Mouse (Mus musculus) kidney, embryonic 14.5 days (tissue): ENCODE measurements around the gene Raf1. TPM values are rescaled to one million over a fixed set of nuclear protein-coding genes. Genes with fewer than 3 reads are reported as not detected.

Source experiments
- ATAC-seq: fragments of 200-750 bp; cut with Nextera tagmentation; 2 replicates; pipeline ENCODE4 v1.8.0; 2017; ENCODE audit warnings: moderate number of reproducible peaks, mild to moderate bottlenecking, moderate TSS enrichment, moderate library complexity; ENCODE audit not compliant: low FRiP score, low TSS enrichment
- H3K27ac ChIP-seq: fragments of 300-500 bp; sonication (generic); 2 replicates; pipeline ENCODE4 v1.5.1; 2014; ENCODE audit warnings: low read depth, mild to moderate bottlenecking, low read length, moderate library complexity, mixed read lengths
- H3K27me3 ChIP-seq: fragments of 300-500 bp; sonication (generic); 2 replicates; pipeline ENCODE4 v1.6.1; 2014; ENCODE audit warnings: mild to moderate bottlenecking, low read length; ENCODE audit not compliant: control insufficient read depth, insufficient read depth
- H3K36me3 ChIP-seq: fragments of 300-500 bp; sonication (generic); 2 replicates; pipeline ENCODE4 v1.6.1; 2014; ENCODE audit warnings: low read length, mixed read lengths; ENCODE audit not compliant: control insufficient read depth, insufficient read depth
- H3K4me1 ChIP-seq: fragments of 300-500 bp; sonication (generic); 2 replicates; pipeline ENCODE4 v1.6.1; 2014; ENCODE audit warnings: low read length, mixed read lengths; ENCODE audit not compliant: control insufficient read depth, insufficient read depth
- H3K4me2 ChIP-seq: fragments of 300-500 bp; sonication (generic); replicated peaks from 2 replicates; pipeline ENCODE4 v1.6.1; 2014; ENCODE audit warnings: low read depth, mild to moderate bottlenecking, low read length
- H3K4me3 ChIP-seq: fragments of 300-500 bp; sonication (generic); 2 replicates; pipeline ENCODE4 v1.5.1; 2014; ENCODE audit warnings: mild to moderate bottlenecking, low read length
- H3K9ac ChIP-seq: fragments of 300-500 bp; sonication (generic); 2 replicates; pipeline ENCODE4 v1.6.1; 2014; ENCODE audit warnings: low read depth, mild to moderate bottlenecking, low read length, moderate library complexity
- H3K9me3 ChIP-seq: fragments of 300-500 bp; sonication (generic); 2 replicates; pipeline ENCODE4 v1.6.1; 2016; ENCODE audit warnings: low read length; ENCODE audit not compliant: control insufficient read depth
- WGBS: fragments of 180-500 bp; shearing (Covaris S2); extraction: QIAGEN DNeasy Blood & Tissue Kit; methylation state at CpG from one replicate; pipeline ENCODE4 v1.1.7; 2014; 5-methylcytosine and 5-hydroxymethylcytosine counted together
- polyA plus RNA-seq: library from polyadenylated mRNA; unstranded; fragments of >200 nt; fragmentation: Nextera tagmentation; extraction: Ambion mirVana; gene quantifications from 2 replicates; pipeline ENCODE4 v1.2.1, GENCODE M21; 2014

Gene Raf1
- 85.9 and 125 TPM in 2 replicates for polyA plus RNA-seq

- H3K9me3 ChIP-seq = no peaks in the 10 kb centered on the region
- H3K27me3 ChIP-seq = no peaks in the 10 kb centered on the region
- H3K9ac ChIP-seq = peak within 1 kb of the TSS; percentile 99
- H3K36me3 ChIP-seq = no peaks in the 10 kb centered on the region
- peak within 1 kb of the TSS; percentile 87 for H3K4me2 ChIP-seq
- peaks cover 9% of the 10 kb centered on the region for H3K4me1 ChIP-seq
- peak within 1 kb of the TSS; percentile 99 for H3K27ac ChIP-seq
- H3K4me3 ChIP-seq = peak within 1 kb of the TSS; percentile 100
- peak; percentile 98 for ATAC-seq
- under 1% methylated on average over 51 of the region's 51 CpGs for WGBS
Observed at GRCm38 (mm10) chr6:115676452-115677128, at the start of gene Raf1. TSS of gene Raf1 (minus strand) at chr6:115676635.

- H3K9me3 ChIP-seq = peaks cover 1% of the 10 kb centered on the region; the same call in 1 of the 2 replicates
- H3K4me3 ChIP-seq = no peak overlapping the region
- no peak overlapping the region for H3K27ac ChIP-seq
- H3K36me3 ChIP-seq = no peaks in the 10 kb centered on the region
- H3K4me2 ChIP-seq = no peak overlapping the region
- ATAC-seq = no peak
- H3K4me1 ChIP-seq = peaks cover 6% of the 10 kb centered on the region; the same call in 1 of the 2 replicates
- 74% methylated on average over 5 of the region's 5 CpGs for WGBS
- no peak overlapping the region for H3K9ac ChIP-seq
- no peaks in the 10 kb centered on the region for H3K27me3 ChIP-seq
Observed at GRCm38 (mm10) chr6:115722246-115722645, 45.8 kb upstream of the Raf1 start.

- ATAC-seq = peak; percentile 80
- Histone ChIP-seq H3K4me2 (peak overlapping the region; percentile 36), H3K4me3 (peak overlapping the region; percentile 3; the same call in 1 of the 2 replicates), H3K9ac (no peak overlapping the region; the same call in 1 of the 2 replicates), H3K4me1 (peaks cover 11% of the 10 kb centered on the region; the same call in 1 of the 2 replicates), H3K9me3 (no peaks in the 10 kb centered on the region), H3K27ac (peak overlapping the region; percentile 18; the same call in 1 of the 2 replicates), H3K36me3 (no peaks in the 10 kb centered on the region), H3K27me3 (no peaks in the 10 kb centered on the region)
- WGBS = under 1% methylated on average over 15 of the region's 15 CpGs
Observed at GRCm38 (mm10) chr6:115717715-115718558, 41.5 kb upstream of the Raf1 start.

- H3K4me1 ChIP-seq = peaks cover 11% of the 10 kb centered on the region; the same call in 1 of the 2 replicates
- peak overlapping the region; percentile 36; the same call in 1 of the 2 replicates for H3K4me2 ChIP-seq
Observed at GRCm38 (mm10) chr6:115717101-115717652, 40.7 kb upstream of the Raf1 start.

GRCm38 (mm10) chr6:115711261-115711660 lies 34.8 kb upstream of the Raf1 start:
- WGBS = 63% methylated on average over 2 of the region's 3 CpGs
- no peak for ATAC-seq
- no peak overlapping the region for H3K4me3 ChIP-seq
- no peaks in the 10 kb centered on the region for H3K36me3 ChIP-seq
- no peak overlapping the region for H3K9ac ChIP-seq
- H3K4me1 ChIP-seq = no peaks in the 10 kb centered on the region
- H3K27ac ChIP-seq = no peak overlapping the region
- no peaks in the 10 kb centered on the region for H3K9me3 ChIP-seq
- H3K4me2 ChIP-seq = no peak overlapping the region
- no peaks in the 10 kb centered on the region for H3K27me3 ChIP-seq

More at GRCm38 (mm10) chr6:115717101-115717652, 40.7 kb upstream of the Raf1 start:
- Histone ChIP-seq H3K9me3 (no peaks in the 10 kb centered on the region), H3K27ac (peak overlapping the region; percentile 37; the same call in 1 of the 2 replicates), H3K36me3 (no peaks in the 10 kb centered on the region), H3K9ac (peak overlapping the region; percentile 28; the same call in 1 of the 2 replicates), H3K4me3 (no peak overlapping the region), H3K27me3 (no peaks in the 10 kb centered on the region)
- peak; percentile 33 for ATAC-seq
- WGBS = 18% methylated on average over 8 of the region's 8 CpGs

- ATAC-seq = no peak
- Histone ChIP-seq H3K4me1 (no peaks in the 10 kb centered on the region), H3K27me3 (no peaks in the 10 kb centered on the region), H3K27ac (no peak overlapping the region), H3K9me3 (no peaks in the 10 kb centered on the region), H3K4me3 (no peak overlapping the region), H3K9ac (no peak overlapping the region), H3K4me2 (no peak overlapping the region), H3K36me3 (no peaks in the 10 kb centered on the region)
- 71% methylated on average over 5 of the region's 5 CpGs for WGBS
Observed at GRCm38 (mm10) chr6:115702901-115703300, 26.5 kb upstream of the Raf1 start.

GRCm38 (mm10) chr6:115701302-115701701 lies 24.9 kb upstream of the Raf1 start:
- Histone ChIP-seq H3K4me2 (no peak overlapping the region), H3K4me3 (no peak overlapping the region), H3K36me3 (no peaks in the 10 kb centered on the region), H3K4me1 (no peaks in the 10 kb centered on the region), H3K27me3 (no peaks in the 10 kb centered on the region), H3K27ac (no peak overlapping the region), H3K9ac (no peak overlapping the region), H3K9me3 (no peaks in the 10 kb centered on the region)
- WGBS = 58% methylated on average over 11 of the region's 11 CpGs
- no peak for ATAC-seq

- no peaks in the 10 kb centered on the region for H3K9me3 ChIP-seq
- H3K4me2 ChIP-seq = no peak overlapping the region
- no peak overlapping the region for H3K4me3 ChIP-seq
- H3K27me3 ChIP-seq = no peaks in the 10 kb centered on the region
- no peaks in the 10 kb centered on the region for H3K36me3 ChIP-seq
- no peak overlapping the region for H3K9ac ChIP-seq
- 88% methylated on average over 1 of the region's 1 CpGs for WGBS
- ATAC-seq = no peak
- no peaks in the 10 kb centered on the region for H3K4me1 ChIP-seq
- H3K27ac ChIP-seq = no peak overlapping the region
Observed at GRCm38 (mm10) chr6:115700778-115701177, 24.3 kb upstream of the Raf1 start.
